11 mouse cellular contexts compared by ENCODE assay signal in the genomic region with DNA sequence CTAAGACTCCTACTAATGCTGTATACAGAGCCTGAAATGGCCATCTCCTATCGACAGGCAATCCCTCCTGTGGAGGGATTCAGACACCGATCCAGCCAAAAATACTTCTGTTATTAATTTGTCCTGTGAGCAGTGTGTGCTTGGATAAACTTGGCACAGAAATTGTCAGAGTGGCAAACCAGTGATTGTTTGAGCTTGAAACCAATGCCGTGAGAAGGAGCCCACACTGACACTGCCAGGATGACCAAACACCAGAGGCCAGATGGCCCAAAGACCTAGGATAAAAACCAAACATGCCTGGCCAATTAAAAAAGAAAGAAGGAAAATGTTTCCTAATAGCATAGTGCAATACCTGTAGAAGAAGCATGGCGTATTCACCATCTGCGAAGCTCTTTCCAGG.
"Had no signal": no experiment of that assay in that cellular context is flagged by ENCODE, and none has a peak within 500 bp of the region (broad histone marks: within the 10 kb centered on the region; RNA-seq: fewer than 3 reads in every experiment).

No protein-coding gene starts in this region.

- DNase-seq: kidney, postnatal 10 days; kidney, postnatal 36 days; left cerebral cortex, postnatal 4 days; liver, embryonic 13.5 days; lung, adult 2 months; lung, postnatal 14 days; lung, postnatal 4 days; right cerebral cortex, adult 18-20 months; right cerebral cortex, postnatal 14 days; right cerebral cortex, postnatal 4 days; thymus, postnatal 36 days had no signal
